Mouse (Mus musculus) kidney, embryonic 16.5 days (tissue): ENCODE data around the gene Fut7. TPM values are rescaled to one million over a fixed set of nuclear protein-coding genes. Genes with fewer than 3 reads are reported as not detected.

Source experiments
- ATAC-seq: fragments of 200-750 bp; cut with Nextera tagmentation; 2 replicates; pipeline ENCODE4 v1.8.0; 2017; ENCODE audit warnings: moderate TSS enrichment; ENCODE audit not compliant: low FRiP score, low TSS enrichment
- H3K27ac ChIP-seq: fragments of 300-500 bp; sonication (generic); 2 replicates; pipeline ENCODE4 v1.5.1; 2014; ENCODE audit warnings: low read length
- H3K27me3 ChIP-seq: fragments of 300-500 bp; sonication (generic); 2 replicates; pipeline ENCODE4 v1.6.1; 2014; ENCODE audit warnings: low read length, control low read depth, mixed read lengths; ENCODE audit not compliant: insufficient read depth
- H3K36me3 ChIP-seq: fragments of 300-500 bp; sonication (generic); 2 replicates; pipeline ENCODE4 v1.6.1; 2014; ENCODE audit warnings: low read length, control low read depth, mixed read lengths; ENCODE audit not compliant: insufficient read depth
- H3K4me1 ChIP-seq: fragments of 300-500 bp; sonication (generic); 2 replicates; pipeline ENCODE4 v1.6.1; 2014; ENCODE audit warnings: low read length, control low read depth, mixed read lengths; ENCODE audit not compliant: insufficient read depth
- H3K4me2 ChIP-seq: fragments of 300-500 bp; sonication (generic); replicated peaks from 2 replicates; pipeline ENCODE4 v1.6.1; 2014; ENCODE audit warnings: low read depth, low read length
- H3K4me3 ChIP-seq: fragments of 300-500 bp; sonication (generic); 2 replicates; pipeline ENCODE4 v1.5.1; 2014; ENCODE audit warnings: mild to moderate bottlenecking, low read length
- H3K9ac ChIP-seq: fragments of 300-500 bp; sonication (generic); replicated peaks from 2 replicates; pipeline ENCODE4 v1.6.1; 2014; ENCODE audit warnings: low read length
- H3K9me3 ChIP-seq: fragments of 300-500 bp; sonication (generic); 2 replicates; pipeline ENCODE4 v1.6.1; 2016; ENCODE audit warnings: low read length, control low read depth
- WGBS: fragments of 180-500 bp; shearing (Covaris S2); extraction: QIAGEN DNeasy Blood & Tissue Kit; methylation state at CpG from one replicate; pipeline ENCODE4 v1.1.7; 2014; 5-methylcytosine and 5-hydroxymethylcytosine counted together
- microRNA-seq: library from miRNA; unstranded; fragments of <30 nt; microRNA quantifications from one replicate; pipeline ENCODE4, GENCODE M21; 2016
- polyA plus RNA-seq: library from polyadenylated mRNA; unstranded; fragments of >200 nt; fragmentation: Nextera tagmentation; extraction: Ambion mirVana; gene quantifications from 2 replicates; pipeline ENCODE4 v1.2.1, GENCODE M21; 2015

The Fut7 gene
- polyA plus RNA-seq, 1 experiment from 2014 or later: not detected

- ATAC-seq: 0 out of 2 replicates have a peak, but pooled peaks have one; percentile 12
- Histone ChIP-seq H3K4me2 (no peak overlapping the region), H3K4me1 (peaks cover 10% of the 10 kb centered on the region; the same call in 1 of the 2 replicates), H3K9me3 (no peaks in the 10 kb centered on the region), H3K9ac (no peak overlapping the region), H3K27me3 (no peaks in the 10 kb centered on the region), H3K27ac (no peak overlapping the region), H3K4me3 (no peak overlapping the region), H3K36me3 (no peaks in the 10 kb centered on the region)
- 80% methylated on average over 10 of the region's 10 CpGs for WGBS
These were observed 46.2 kb downstream of the Fut7 start for GRCm38 (mm10) chr2:25468962-25469915.

- no peak within 1 kb of the TSS for H3K9ac ChIP-seq
- H3K4me1 ChIP-seq: peaks cover 10% of the 10 kb centered on the region; the same call in 1 of the 2 replicates
- 49% methylated on average over 6 of the region's 6 CpGs for WGBS
- H3K9me3 ChIP-seq: no peaks in the 10 kb centered on the region
- no peaks in the 10 kb centered on the region for H3K27me3 ChIP-seq
- no peaks in the 10 kb centered on the region for H3K36me3 ChIP-seq
- H3K4me3 ChIP-seq: no peak within 1 kb of the TSS
- H3K4me2 ChIP-seq: no peak within 1 kb of the TSS
- no peak within 1 kb of the TSS for H3K27ac ChIP-seq
- ATAC-seq: no peak
These were observed 46.9 kb downstream of the Fut7 start, which contains the start of gene Ptgds for GRCm38 (mm10) chr2:25469969-25470368. Gene Ptgds, minus strand, starts transcription at chr2:25470046.

- H3K9me3 ChIP-seq: no peaks in the 10 kb centered on the region
- no peak for ATAC-seq
- 78% methylated on average over 2 of the region's 2 CpGs for WGBS
- no peaks in the 10 kb centered on the region for H3K36me3 ChIP-seq
- 0 out of 2 replicates have a peak, but pooled peaks cover 6% of the 10 kb centered on the region for H3K4me1 ChIP-seq
- no peak overlapping the region for H3K9ac ChIP-seq
- no peak overlapping the region for H3K4me2 ChIP-seq
- H3K27ac ChIP-seq: no peak overlapping the region
- H3K27me3 ChIP-seq: no peaks in the 10 kb centered on the region
- H3K4me3 ChIP-seq: no peak overlapping the region
These were observed 49.5 kb downstream of the Fut7 start for GRCm38 (mm10) chr2:25472550-25472949.

Small RNA genes lying within 50 kb of the gene (microRNA-seq; reads per million reads assigned to microRNA genes)
- gene Mir3087: not detected

Other genes starting within 250 kb of the Fut7 start
- gene Nrarp, start 242.5 kb upstream of the Fut7 start, polyA plus RNA-seq: 18.4 and 18.8 TPM in 2 replicates
- 16.0 and 16.8 TPM in 2 replicates for gene Tor4a, start 226.4 kb upstream of the Fut7 start, polyA plus RNA-seq
- 131 and 138 TPM in 2 replicates for gene Nelfb, start 211.8 kb upstream of the Fut7 start, polyA plus RNA-seq
- gene Stpg3, start 208.6 kb upstream of the Fut7 start, polyA plus RNA-seq: 0.54 and 0.82 TPM in 2 replicates
- gene Fam166a, start 204.5 kb upstream of the Fut7 start, polyA plus RNA-seq: 0.37 TPM in 1 of 2 replicates, not detected in the other
- gene Tubb4b, start 198.6 kb upstream of the Fut7 start, polyA plus RNA-seq: 627 and 671 TPM in 2 replicates
- 1.9 and 2.0 TPM in 2 replicates for gene Slc34a3, start 188.9 kb upstream of the Fut7 start, polyA plus RNA-seq
- gene Rnf224, start 186.5 kb upstream of the Fut7 start, polyA plus RNA-seq: 0.55 and 0.69 TPM in 2 replicates
- gene Rnf208, start 181.0 kb upstream of the Fut7 start, polyA plus RNA-seq: 24.0 and 26.3 TPM in 2 replicates
- gene Cysrt1, start 180.8 kb upstream of the Fut7 start, polyA plus RNA-seq: 0.21 and 0.30 TPM in 2 replicates
- 6.1 and 7.0 TPM in 2 replicates for gene AL732309.1, start 176.4 kb upstream of the Fut7 start, polyA plus RNA-seq
- gene Tmem203, start 167.8 kb upstream of the Fut7 start, polyA plus RNA-seq: 24.8 and 25.6 TPM in 2 replicates
- 12.0 and 12.1 TPM in 2 replicates for gene Tprn, start 160.6 kb upstream of the Fut7 start, polyA plus RNA-seq
- 209 and 211 TPM in 2 replicates for gene Ssna1, start 150.8 kb upstream of the Fut7 start, polyA plus RNA-seq
- 146 and 152 TPM in 2 replicates for gene Anapc2, start 150.8 kb upstream of the Fut7 start, polyA plus RNA-seq
- not detected in 2 replicates for gene Tmem210, start 135.1 kb upstream of the Fut7 start, polyA plus RNA-seq
- gene Lrrc26, start 133.4 kb upstream of the Fut7 start, polyA plus RNA-seq: not detected in 2 replicates
- 0.22 and 0.60 TPM in 2 replicates for gene Grin1, start 104.1 kb upstream of the Fut7 start, polyA plus RNA-seq
- gene Man1b1, start 90.9 kb upstream of the Fut7 start, polyA plus RNA-seq: 53.7 and 57.5 TPM in 2 replicates
- gene Dpp7, start 66.9 kb upstream of the Fut7 start, polyA plus RNA-seq: 32.8 and 33.2 TPM in 2 replicates
- 38.9 and 49.2 TPM in 2 replicates for gene Uap1l1, start 57.6 kb upstream of the Fut7 start, polyA plus RNA-seq
- 39.3 and 41.2 TPM in 2 replicates for gene Sapcd2, start 50.9 kb upstream of the Fut7 start, polyA plus RNA-seq
- 5.5 and 6.4 TPM in 2 replicates for gene Entpd2, start 27.4 kb upstream of the Fut7 start, polyA plus RNA-seq
- 52.4 and 58.3 TPM in 2 replicates for gene Npdc1, start 23.9 kb upstream of the Fut7 start, polyA plus RNA-seq
- 12.7 and 14.3 TPM in 2 replicates for gene Abca2, start 5.4 kb downstream of the Fut7 start, polyA plus RNA-seq
- 3.9 and 8.5 TPM in 2 replicates for gene Clic3, start 33.6 kb downstream of the Fut7 start, polyA plus RNA-seq
- 33.8 and 35.9 TPM in 2 replicates for gene Paxx, start 37.8 kb downstream of the Fut7 start, polyA plus RNA-seq
- 1.8 and 4.7 TPM in 2 replicates for gene Ptgds, start 46.8 kb downstream of the Fut7 start, polyA plus RNA-seq
- gene Lcn12, start 70.6 kb downstream of the Fut7 start, polyA plus RNA-seq: not detected in 2 replicates
- 105 and 115 TPM in 2 replicates for gene Fbxw5, start 77.5 kb downstream of the Fut7 start, polyA plus RNA-seq
- 9.5 and 9.6 TPM in 2 replicates for gene C8g, start 78.5 kb downstream of the Fut7 start, polyA plus RNA-seq
- 40.6 and 43.6 TPM in 2 replicates for gene Traf2, start 123.7 kb downstream of the Fut7 start, polyA plus RNA-seq
- gene Edf1, start 134.6 kb downstream of the Fut7 start, polyA plus RNA-seq: 372 and 373 TPM in 2 replicates
- gene Mamdc4, start 151.6 kb downstream of the Fut7 start, polyA plus RNA-seq: 12.2 and 14.7 TPM in 2 replicates
- gene Phpt1, start 152.0 kb downstream of the Fut7 start, polyA plus RNA-seq: 193 and 206 TPM in 2 replicates
- 0.18 and 0.22 TPM in 2 replicates for gene Ajm1, start 158.5 kb downstream of the Fut7 start, polyA plus RNA-seq
- 69.8 and 73.9 TPM in 2 replicates for gene Rabl6, start 185.3 kb downstream of the Fut7 start, polyA plus RNA-seq
- 0.27 and 0.33 TPM in 2 replicates for gene Ccdc183, start 194.4 kb downstream of the Fut7 start, polyA plus RNA-seq
- 36.1 and 37.6 TPM in 2 replicates for gene Tmem141, start 198.7 kb downstream of the Fut7 start, polyA plus RNA-seq
- 2.6 and 3.2 TPM in 2 replicates for gene Fcna, start 204.8 kb downstream of the Fut7 start, polyA plus RNA-seq
- gene Lcn8, start 229.9 kb downstream of the Fut7 start, polyA plus RNA-seq: not detected in 2 replicates
- not detected in 2 replicates for gene Lcn5, start 234.7 kb downstream of the Fut7 start, polyA plus RNA-seq